Mouse (Mus musculus) MEL (cell line): ENCODE data around the gene Fam189b. TPM values are rescaled to one million over a fixed set of nuclear protein-coding genes. Genes with fewer than 3 reads are reported as not detected.
A peak's percentile ranks its signal among the peaks of the same experiment; 100 is the strongest.

Experiments
- DNase-seq: peaks from one replicate; pipeline ENCODE4 v3.0.0; 2011; ENCODE audit warnings: low read depth, low spot score
- H3K27ac ChIP-seq: 2 replicates; pipeline ENCODE4 v1.5.1; 2012; ENCODE audit warnings: low read depth, mild to moderate bottlenecking, control low read depth, low read length, moderate library complexity; ENCODE audit not compliant: control insufficient read depth
- H3K27me3 ChIP-seq, 2 experiments: fragments of 150-350 bp in 1 of 2; sonication (generic) in 1 of 2; 2 replicates each; pipeline ENCODE4 v1.6.1; 2012; ENCODE audit warnings: low read length in 2 of 2, mild to moderate bottlenecking in 2 of 2, improper control_type of control experiment in 1 of 2, moderate library complexity in 1 of 2; ENCODE audit not compliant: insufficient read depth in 2 of 2, control insufficient read depth in 1 of 2
- H3K36me3 ChIP-seq, 2 experiments: 2 replicates each; pipeline ENCODE4 v1.6.1; 2012 to 2014; ENCODE audit warnings: low read length in 2 of 2, improper control_type of control experiment in 1 of 2, inconsistent platforms in 1 of 2, mild to moderate bottlenecking in 1 of 2; ENCODE audit not compliant: insufficient read depth in 2 of 2, control insufficient read depth in 1 of 2
- H3K4me1 ChIP-seq, 2 experiments: fragments of 150-350 bp in 1 of 2; sonication (generic) in 1 of 2; 2 replicates each; pipeline ENCODE4 v1.6.1; 2012; ENCODE audit warnings: low read length in 2 of 2, improper control_type of control experiment in 1 of 2, mild to moderate bottlenecking in 1 of 2; ENCODE audit not compliant: insufficient read depth in 2 of 2, control insufficient read depth in 1 of 2
- H3K4me3 ChIP-seq, 2 experiments: fragments of 150-350 bp in 1 of 2; sonication (generic) in 1 of 2; 2 replicates each; pipeline ENCODE4 v1.5.1; 2012; ENCODE audit warnings: low read depth in 2 of 2, low read length in 2 of 2, mild to moderate bottlenecking in 2 of 2, moderate library complexity in 2 of 2, control low read depth in 1 of 2, improper control_type of control experiment in 1 of 2; ENCODE audit not compliant: control insufficient read depth in 1 of 2, insufficient read depth in 1 of 2
- H3K79me2 ChIP-seq: 2 replicates; pipeline ENCODE4 v1.6.1; 2012; ENCODE audit warnings: mild to moderate bottlenecking, low read length, moderate library complexity; ENCODE audit not compliant: control insufficient read depth, poor library complexity, insufficient read depth
- H3K9ac ChIP-seq: 2 replicates; pipeline ENCODE4 v1.6.1; 2012; ENCODE audit warnings: low read depth, mild to moderate bottlenecking, control low read depth, low read length, moderate library complexity; ENCODE audit not compliant: control insufficient read depth, poor library complexity, severe bottlenecking
- H3K9me3 ChIP-seq: fragments of 150-350 bp; sonication (generic); replicated peaks from 2 replicates; pipeline ENCODE4 v1.6.1; 2012; ENCODE audit warnings: mild to moderate bottlenecking, low read length, improper control_type of control experiment, moderate library complexity; ENCODE audit not compliant: insufficient read depth
- BHLHE40 ChIP-seq: IDR thresholded peaks from 2 replicates; pipeline ENCODE4 v1.6.1; 2012; ENCODE audit warnings: low read depth, mild to moderate bottlenecking, inconsistent platforms, low read length, improper control_type of control experiment, borderline replicate concordance
- CHD1 ChIP-seq: IDR thresholded peaks from 2 replicates; pipeline ENCODE4 v1.6.1; 2012; ENCODE audit warnings: low read depth, mild to moderate bottlenecking, inconsistent platforms, low read length, improper control_type of control experiment
- CHD2 ChIP-seq: IDR thresholded peaks from 2 replicates; pipeline ENCODE4 v1.6.1; 2011; ENCODE audit warnings: low read length, improper control_type of control experiment
- CTCF ChIP-seq, 3 experiments: IDR thresholded peaks in 2 of 3; conservative IDR thresholded peaks in 1 of 3; 2 replicates each; pipeline ENCODE4 v1.5.1; 2011 to 2012; ENCODE audit warnings: low read length in 3 of 3, low read depth in 2 of 3, mild to moderate bottlenecking in 2 of 3, improper control_type of control experiment in 1 of 3, inconsistent platforms in 1 of 3, mixed read lengths in 1 of 3, moderate library complexity in 1 of 3; ENCODE audit not compliant: control insufficient read depth in 1 of 3, insufficient read depth in 1 of 3, poor library complexity in 1 of 3, severe bottlenecking in 1 of 3
- E2F4 ChIP-seq: IDR thresholded peaks from 2 replicates; pipeline ENCODE4 v1.6.1; 2011; ENCODE audit warnings: low read depth, low read length, improper control_type of control experiment, borderline replicate concordance
- ELF1 ChIP-seq: IDR thresholded peaks from 2 replicates; pipeline ENCODE4 v1.6.1; 2014; ENCODE audit warnings: low read depth, mild to moderate bottlenecking, inconsistent platforms, low read length, improper control_type of control experiment, moderate library complexity
- EP300 ChIP-seq, 2 experiments: IDR thresholded peaks; 2 replicates each; pipeline ENCODE4 v1.6.1; 2011; ENCODE audit warnings: improper control_type of control experiment in 2 of 2, low read length in 2 of 2, low read depth in 1 of 2, mild to moderate bottlenecking in 1 of 2
- ETS1 ChIP-seq: IDR thresholded peaks from 2 replicates; pipeline ENCODE4 v1.6.1; 2012; ENCODE audit warnings: low read depth, mild to moderate bottlenecking, inconsistent platforms, low read length, improper control_type of control experiment, moderate library complexity
- GABPA ChIP-seq: IDR thresholded peaks from 2 replicates; pipeline ENCODE4 v1.6.1; 2012; ENCODE audit warnings: low read depth, mild to moderate bottlenecking, inconsistent platforms, low read length, improper control_type of control experiment, moderate library complexity
- HCFC1 ChIP-seq: IDR thresholded peaks from 2 replicates; pipeline ENCODE4 v1.6.1; 2012; ENCODE audit warnings: low read depth, mild to moderate bottlenecking, inconsistent platforms, low read length, improper control_type of control experiment, moderate library complexity
- JUND ChIP-seq: IDR thresholded peaks from 2 replicates; pipeline ENCODE4 v1.6.1; 2011; ENCODE audit warnings: low read depth, mild to moderate bottlenecking, improper control_type of control experiment, low read length
- KAT2A ChIP-seq: conservative IDR thresholded peaks from 2 replicates; pipeline ENCODE4 v1.6.1; 2012; ENCODE audit warnings: low read depth, low read length, improper control_type of control experiment, inconsistent platforms
- MAZ ChIP-seq: IDR thresholded peaks from 2 replicates; pipeline ENCODE4 v1.6.1; 2012; ENCODE audit warnings: low read depth, mild to moderate bottlenecking, inconsistent platforms, low read length, improper control_type of control experiment
- MXI1 ChIP-seq: IDR thresholded peaks from 2 replicates; pipeline ENCODE4 v1.6.1; 2011; ENCODE audit warnings: mild to moderate bottlenecking, low read depth, low read length, improper control_type of control experiment
- MYB ChIP-seq: IDR thresholded peaks from 2 replicates; pipeline ENCODE4 v1.6.1; 2011; ENCODE audit warnings: mild to moderate bottlenecking, low read depth, low read length, improper control_type of control experiment
- NELFE ChIP-seq: IDR thresholded peaks from 2 replicates; pipeline ENCODE4 v1.6.1; 2011; ENCODE audit warnings: low read depth, low read length, improper control_type of control experiment
- NRF1 ChIP-seq: IDR thresholded peaks from 2 replicates; pipeline ENCODE4 v1.6.1; 2014; ENCODE audit warnings: low read depth, mild to moderate bottlenecking, inconsistent platforms, low read length, improper control_type of control experiment, moderate library complexity; ENCODE audit not compliant: poor library complexity, insufficient read depth, severe bottlenecking
- POLR2A ChIP-seq, 2 experiments: IDR thresholded peaks; 2 replicates each; pipeline ENCODE4 v1.6.1; 2011 to 2012; ENCODE audit warnings: low read length in 2 of 2, mild to moderate bottlenecking in 2 of 2, control low read depth in 1 of 2, improper control_type of control experiment in 1 of 2, low read depth in 1 of 2, moderate library complexity in 1 of 2; ENCODE audit not compliant: control insufficient read depth in 1 of 2, insufficient read depth in 1 of 2, poor library complexity in 1 of 2
- POLR2AphosphoS2 ChIP-seq: IDR thresholded peaks from 2 replicates; pipeline ENCODE4 v1.6.1; 2011; ENCODE audit warnings: low read length, improper control_type of control experiment
- POLR2AphosphoS5 ChIP-seq: IDR thresholded peaks from 2 replicates; pipeline ENCODE4 v1.6.1; 2012; ENCODE audit warnings: low read depth, borderline replicate concordance, mild to moderate bottlenecking, inconsistent platforms, low read length, moderate library complexity, mixed read lengths
- RCOR1 ChIP-seq: IDR thresholded peaks from 2 replicates; pipeline ENCODE4 v1.6.1; 2012; ENCODE audit warnings: low read depth, mild to moderate bottlenecking, inconsistent platforms, low read length, improper control_type of control experiment
- SMC3 ChIP-seq: IDR thresholded peaks from 2 replicates; pipeline ENCODE4 v1.6.1; 2011; ENCODE audit warnings: low read depth, low read length, improper control_type of control experiment
- TAL1 ChIP-seq: IDR thresholded peaks from 2 replicates; pipeline ENCODE4 v1.6.1; 2012; ENCODE audit warnings: mild to moderate bottlenecking, inconsistent platforms, low read length, moderate library complexity, mixed read lengths
- TBP ChIP-seq: IDR thresholded peaks from 2 replicates; pipeline ENCODE4 v1.8.0; 2011; ENCODE audit warnings: low read depth, low read length, improper control_type of control experiment
- USF1 ChIP-seq: IDR thresholded peaks from 2 replicates; pipeline ENCODE4 v1.6.1; 2014; ENCODE audit warnings: low read depth, mild to moderate bottlenecking, inconsistent platforms, low read length, improper control_type of control experiment, moderate library complexity
- USF2 ChIP-seq, 2 experiments: IDR thresholded peaks; 2 replicates each; pipeline ENCODE4 v1.6.1; 2011 to 2012; ENCODE audit warnings: improper control_type of control experiment in 2 of 2, low read length in 2 of 2, borderline replicate concordance in 1 of 2, inconsistent platforms in 1 of 2, low read depth in 1 of 2, mild to moderate bottlenecking in 1 of 2; ENCODE audit not compliant: insufficient read depth in 1 of 2
- ZC3H11A ChIP-seq: IDR thresholded peaks from 2 replicates; pipeline ENCODE4 v1.6.1; 2012; ENCODE audit warnings: low read depth, mild to moderate bottlenecking, inconsistent platforms, low read length, improper control_type of control experiment
- ZMIZ1 ChIP-seq: IDR thresholded peaks from 2 replicates; pipeline ENCODE4 v1.6.1; 2012; ENCODE audit warnings: low read depth, mild to moderate bottlenecking, inconsistent platforms, low read length, improper control_type of control experiment, moderate library complexity
- ZNF384 ChIP-seq: IDR thresholded peaks from 2 replicates; pipeline ENCODE4 v1.6.1; 2012; ENCODE audit warnings: low read depth, mild to moderate bottlenecking, inconsistent platforms, low read length, improper control_type of control experiment
- polyA plus RNA-seq, 2 experiments: library from polyadenylated mRNA; stranded (reverse) in 1 of 2; unstranded in 1 of 2; fragments of >175 nt in 1 of 2; fragments of >200 nt in 1 of 2; gene quantifications; 2 replicates each; pipeline versions ENCODE4 v1.2.1 to v1.2.4; 2012; ENCODE audit warnings: low replicate concordance in 2 of 2, low read depth in 1 of 2; ENCODE audit not compliant: insufficient read length in 2 of 2, insufficient read depth in 1 of 2, missing spikeins in 1 of 2
- total RNA-seq: library from RNA; depleted of rRNA; stranded (reverse); fragments of 300-350 nt; gene quantifications from 2 replicates; pipeline ENCODE4 v1.2.3, GENCODE M21; 2012

The Fam189b gene
- total and polyA plus RNA-seq, 3 experiments, result 7.0 to 35.3 TPM; not detected in 1

DNA sequence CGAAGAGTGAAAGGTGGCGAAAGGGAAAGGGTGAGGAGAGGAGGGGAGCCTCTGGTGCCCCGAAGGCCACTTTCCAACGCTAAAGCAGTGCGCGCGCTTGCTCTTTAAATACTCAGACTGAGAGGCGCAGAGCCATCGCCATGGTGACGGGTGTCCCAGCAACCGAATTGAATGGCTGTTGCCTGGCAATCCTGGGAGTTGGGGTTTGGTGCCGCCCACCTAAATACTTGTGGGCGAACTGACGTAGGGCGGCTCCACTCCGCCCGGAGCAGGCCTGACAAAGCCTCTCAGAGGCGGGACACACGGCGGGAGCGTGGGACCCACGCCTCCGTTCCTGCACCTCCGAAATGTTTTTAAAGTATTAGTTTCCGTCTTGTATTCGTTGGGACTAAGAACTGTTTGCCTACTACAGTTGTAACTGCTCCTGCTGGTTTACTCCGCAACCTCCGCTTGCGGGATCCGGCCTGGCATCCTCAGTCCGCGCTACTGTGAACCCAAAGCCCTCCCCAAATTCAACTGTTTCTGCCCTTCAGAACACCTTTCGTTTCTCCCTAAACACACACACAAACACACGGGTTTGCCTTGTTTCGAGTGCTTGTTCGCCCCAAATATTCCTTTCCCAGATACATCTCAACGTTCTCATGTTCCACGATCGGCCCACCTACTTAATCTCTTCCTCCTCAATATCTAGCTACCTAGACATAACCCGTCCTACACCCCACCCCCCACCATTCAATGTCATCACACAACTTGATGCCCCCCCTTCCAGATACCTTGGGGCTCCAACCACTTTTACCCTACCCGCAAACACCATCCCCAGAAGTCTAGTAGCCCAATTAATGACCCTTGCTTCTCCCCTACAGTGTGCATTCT, 44.6 kb downstream of the Fam189b start:
- TF ChIP-seq MXI1 (peak; percentile 24; the same call in 1 of the 2 replicates), MYB (0 out of 2 replicates have a peak, but pooled peaks have one; percentile 5), USF2 (IDR thresholded peaks at IDR 0.05; ENCODE audit: borderline replicate concordance in 1 of 2, insufficient read depth in 1 of 2, low read depth in 1 of 2, low read length in 2 of 2) (no peak), GABPA (no peak), ELF1 (0 out of 2 replicates have a peak, but pooled peaks have one; percentile 31)
- TF ChIP-seq, all 39 proteins: peak for 3
- H3K27me3 ChIP-seq, result no peaks in the 10 kb centered on the region
- no peaks in the 10 kb centered on the region for H3K9me3 ChIP-seq
- H3K9ac ChIP-seq, result peak overlapping the region; percentile 11
- H3K79me2 ChIP-seq, result no peaks in the 10 kb centered on the region
- peak; percentile 80 for DNase-seq
- peaks cover 0 to 2% of the 10 kb centered on the region in 2 experiments; a peak in 1 of 4 replicates for H3K36me3 ChIP-seq
- no peak overlapping the region for H3K27ac ChIP-seq
- H3K4me3 ChIP-seq, result peak overlapping the region; percentile 65 to 83
- H3K4me1 ChIP-seq, result peaks cover 2 to 8% of the 10 kb centered on the region in 2 experiments; a peak in 3 of 4 replicates

- Histone ChIP-seq H3K4me3 (peak overlapping the region; percentile 65 to 83), H3K9me3 (no peaks in the 10 kb centered on the region), H3K27ac (peak overlapping the region; percentile 36; the same call in 1 of the 2 replicates), H3K9ac (peak overlapping the region; percentile 68), H3K27me3 (no peaks in the 10 kb centered on the region), H3K79me2 (no peaks in the 10 kb centered on the region), H3K36me3 (peaks cover 0 to 5% of the 10 kb centered on the region in 2 experiments; a peak in 2 of 4 replicates), H3K4me1 (peaks cover 2 to 12% of the 10 kb centered on the region in 2 experiments; a peak in 3 of 4 replicates)
- DNase-seq, result peak; percentile 93
- TF ChIP-seq POLR2A (IDR thresholded peaks at IDR 0.05; ENCODE audit: control insufficient read depth in 1 of 2, insufficient read depth in 1 of 2, low read depth in 1 of 2, low read length in 2 of 2, poor library complexity in 1 of 2) (peak in 1 of 2 experiments; percentile 35; a peak in 1 of 4 replicates), CHD2 (no peak), KAT2A (no peak), USF1 (no peak), USF2 (IDR thresholded peaks at IDR 0.05; ENCODE audit: borderline replicate concordance in 1 of 2, insufficient read depth in 1 of 2, low read depth in 1 of 2, low read length in 2 of 2) (no peak), E2F4 (no peak), CHD1 (no peak), POLR2AphosphoS5 (no peak), JUND (no peak), RCOR1 (no peak), ZNF384 (no peak), ZC3H11A (0 out of 2 replicates have a peak, but pooled peaks have one; percentile 40), BHLHE40 (0 out of 2 replicates have a peak, but pooled peaks have one; percentile 35), NRF1 (no peak), ZMIZ1 (no peak), HCFC1 (peak; percentile 73), NELFE (no peak), EP300 (IDR thresholded peaks at IDR 0.05; ENCODE audit: low read depth in 1 of 2, low read length in 2 of 2) (no peak), GABPA (no peak), TAL1 (no peak), POLR2AphosphoS2 (no peak), SMC3 (peak; percentile 81), TBP (no peak), MAZ (peak; percentile 86), CTCF (IDR thresholded peaks at IDR 0.05 in 2 of 3, conservative IDR thresholded peaks at IDR 0.05 in 1 of 3; ENCODE audit: control insufficient read depth in 1 of 3, insufficient read depth in 1 of 3, low read depth in 2 of 3, low read length in 3 of 3, poor library complexity in 1 of 3, severe bottlenecking in 1 of 3) (peak; percentile 96 to 100 (median 99)), ETS1 (peak; percentile 45; the same call in 1 of the 2 replicates)
Measured at GRCm38 (mm10) chr3:89228180-89228549, 45.2 kb downstream of the Fam189b start.
